Mouse (Mus musculus) stomach, postnatal 0 days (tissue): ENCODE data around the gene Lsm2. TPM values are rescaled to one million over a fixed set of nuclear protein-coding genes. Genes with fewer than 3 reads are reported as not detected.
"Not testable (repeated sequence)": the region's sequence is repeated elsewhere in the genome, so short reads cannot be mapped to it uniquely, and the experiment has no call there.

Source experiments
- ATAC-seq: fragments of 200-750 bp; cut with Nextera tagmentation; 2 replicates; pipeline ENCODE4 v1.8.0; 2017; ENCODE audit not compliant: low FRiP score, low TSS enrichment
- DNase-seq: peaks from one replicate; pipeline ENCODE4 v3.0.0-alpha.2; 2016; ENCODE audit warnings: low spot score
- H3K27ac ChIP-seq: fragments of 300-500 bp; sonication (generic); replicated peaks from 2 replicates; pipeline ENCODE4 v1.5.1; 2014; ENCODE audit warnings: mild to moderate bottlenecking, control low read depth
- H3K27me3 ChIP-seq: fragments of 300-500 bp; sonication (generic); 2 replicates; pipeline ENCODE4 v1.6.1; 2014; ENCODE audit warnings: low read length; ENCODE audit not compliant: control insufficient read depth, insufficient read depth
- H3K36me3 ChIP-seq: fragments of 300-500 bp; sonication (generic); 2 replicates; pipeline ENCODE4 v1.6.1; 2014; ENCODE audit warnings: low read length, mixed read lengths; ENCODE audit not compliant: control insufficient read depth, insufficient read depth
- H3K4me1 ChIP-seq: fragments of 300-500 bp; sonication (generic); replicated peaks from 2 replicates; pipeline ENCODE4 v1.6.1; 2014; ENCODE audit warnings: antibody characterized with exemption; ENCODE audit not compliant: control insufficient read depth, insufficient read depth
- H3K4me2 ChIP-seq: fragments of 300-500 bp; sonication (generic); replicated peaks from 2 replicates; pipeline ENCODE4 v1.6.1; 2014; ENCODE audit warnings: low read depth, mild to moderate bottlenecking, control low read depth, moderate library complexity
- H3K4me3 ChIP-seq: fragments of 300-500 bp; sonication (generic); 2 replicates; pipeline ENCODE4 v1.5.1; 2014; ENCODE audit warnings: low read depth, low read length, control low read depth
- H3K9ac ChIP-seq: fragments of 300-500 bp; sonication (generic); 2 replicates; pipeline ENCODE4 v1.6.1; 2014; ENCODE audit warnings: mild to moderate bottlenecking, low read length, control low read depth, mixed read lengths
- H3K9me3 ChIP-seq: fragments of 300-500 bp; sonication (generic); 2 replicates; pipeline ENCODE4 v1.6.1; 2016; ENCODE audit warnings: low read length; ENCODE audit not compliant: control insufficient read depth
- CTCF ChIP-seq: IDR thresholded peaks from 2 replicates; pipeline ENCODE4 v1.5.1; 2016; ENCODE audit warnings: antibody characterized with exemption, low read depth, mild to moderate bottlenecking, moderate library complexity
- EP300 ChIP-seq: optimal IDR thresholded peaks from 2 replicates; pipeline ENCODE3; 2016; ENCODE audit warnings: antibody characterized with exemption
- WGBS: fragments of 180-500 bp; shearing (Covaris S2); extraction: QIAGEN DNeasy Blood & Tissue Kit; methylation state at CpG from one replicate; pipeline ENCODE4 v1.1.7; 2014; 5-methylcytosine and 5-hydroxymethylcytosine counted together
- polyA plus RNA-seq: library from polyadenylated mRNA; unstranded; fragments of >200 nt; fragmentation: Nextera tagmentation; extraction: Ambion mirVana; gene quantifications from 2 replicates; pipeline ENCODE4 v1.2.1, GENCODE M21; 2015

Gene Lsm2
- polyA plus RNA-seq, 1 experiment from 2014 or later: 75.1 TPM

GRCm38 (mm10) chr17:34980655-34981054 is 1.0 kb upstream of the Lsm2 start:
- Histone ChIP-seq H3K36me3 (0 out of 2 replicates have a peak, but pooled peaks cover 2% of the 10 kb centered on the region), H3K4me3 (peak overlapping the region; percentile 77), H3K4me1 (no peaks in the 10 kb centered on the region), H3K27ac (peak overlapping the region; percentile 97; the same call in 1 of the 2 replicates), H3K4me2 (peak overlapping the region; percentile 91), H3K9me3 (no peaks in the 10 kb centered on the region), H3K27me3 (no peaks in the 10 kb centered on the region), H3K9ac (peak overlapping the region; percentile 82)
- no peak for DNase-seq
- no peak for ATAC-seq
- TF ChIP-seq CTCF: peak; percentile 83
- no peak for TF ChIP-seq EP300
- 2% methylated on average over 2 of the region's 2 CpGs for WGBS

GRCm38 (mm10) chr17:34982328-34982727 is 666 bp downstream of the Lsm2 start:
- WGBS: 0% methylated on average over 15 of the region's 15 CpGs
- H3K9ac ChIP-seq: peak overlapping the region; percentile 82
- H3K4me3 ChIP-seq: peak overlapping the region; percentile 77
- peaks cover 6% of the 10 kb centered on the region; the same call in 1 of the 2 replicates for H3K36me3 ChIP-seq
- no peaks in the 10 kb centered on the region for H3K27me3 ChIP-seq
- TF ChIP-seq CTCF (no peak), EP300 (no peak)
- DNase-seq: no peak
- no peaks in the 10 kb centered on the region for H3K4me1 ChIP-seq
- H3K27ac ChIP-seq: peak overlapping the region; percentile 97
- H3K4me2 ChIP-seq: peak overlapping the region; percentile 91
- ATAC-seq: peak; percentile 25
- no peaks in the 10 kb centered on the region for H3K9me3 ChIP-seq

GRCm38 (mm10) chr17:34984218-34984617 is 2.6 kb downstream of the Lsm2 start:
- WGBS: 72% methylated on average over 2 of the region's 2 CpGs
- Histone ChIP-seq H3K27ac (no peak overlapping the region), H3K4me3 (no peak overlapping the region), H3K4me2 (no peak overlapping the region), H3K36me3 (peaks cover 6% of the 10 kb centered on the region; the same call in 1 of the 2 replicates), H3K9me3 (no peaks in the 10 kb centered on the region), H3K27me3 (no peaks in the 10 kb centered on the region), H3K4me1 (no peaks in the 10 kb centered on the region), H3K9ac (no peak overlapping the region)
- TF ChIP-seq CTCF: peak; percentile 85
- no peak for TF ChIP-seq EP300
- ATAC-seq (no peak), DNase-seq (no peak)

- no peak for DNase-seq
- Histone ChIP-seq H3K9ac (no peak overlapping the region), H3K9me3 (no peaks in the 10 kb centered on the region), H3K36me3 (no peaks in the 10 kb centered on the region; the same call in 1 of the 2 replicates), H3K4me1 (no peaks in the 10 kb centered on the region; the same call in 1 of the 2 replicates), H3K4me2 (no peak overlapping the region), H3K27me3 (no peaks in the 10 kb centered on the region), H3K27ac (no peak overlapping the region), H3K4me3 (no peak overlapping the region)
- no peak for TF ChIP-seq CTCF
- no peak for ATAC-seq
Observed at GRCm38 (mm10) chr17:34994751-34995150, 13.1 kb downstream of the Lsm2 start.

GRCm38 (mm10) chr17:34995192-34995591 is 13.5 kb downstream of the Lsm2 start:
- H3K4me1 ChIP-seq, ATAC-seq, H3K9ac ChIP-seq, H3K9me3 ChIP-seq, DNase-seq, H3K36me3 ChIP-seq, H3K4me3 ChIP-seq, H3K27me3 ChIP-seq, H3K4me2 ChIP-seq, H3K27ac ChIP-seq: not testable (repeated sequence)
- TF ChIP-seq CTCF: 0 out of 2 replicates have a peak, but pooled peaks have one; percentile 6
- WGBS: 81% methylated on average over 4 of the region's 4 CpGs

- WGBS: 89% methylated on average over 4 of the region's 4 CpGs
- not testable (repeated sequence) for H3K4me3 ChIP-seq, H3K36me3 ChIP-seq, DNase-seq, H3K9me3 ChIP-seq, H3K27ac ChIP-seq, H3K27me3 ChIP-seq, ATAC-seq, H3K9ac ChIP-seq, H3K4me2 ChIP-seq, H3K4me1 ChIP-seq
Observed at GRCm38 (mm10) chr17:34995927-34996326, 14.3 kb downstream of the Lsm2 start.
